Mouse (Mus musculus): Measurements from ENCODE around the gene Plxna1. TPM values are rescaled to one million over a fixed set of nuclear protein-coding genes. Genes with fewer than 3 reads are reported as not detected.
A peak's percentile ranks its signal among the peaks of the same experiment; 100 is the strongest.

Gene Plxna1
- polyA plus RNA-seq, 1 experiment, result 42.8 TPM

DNA sequence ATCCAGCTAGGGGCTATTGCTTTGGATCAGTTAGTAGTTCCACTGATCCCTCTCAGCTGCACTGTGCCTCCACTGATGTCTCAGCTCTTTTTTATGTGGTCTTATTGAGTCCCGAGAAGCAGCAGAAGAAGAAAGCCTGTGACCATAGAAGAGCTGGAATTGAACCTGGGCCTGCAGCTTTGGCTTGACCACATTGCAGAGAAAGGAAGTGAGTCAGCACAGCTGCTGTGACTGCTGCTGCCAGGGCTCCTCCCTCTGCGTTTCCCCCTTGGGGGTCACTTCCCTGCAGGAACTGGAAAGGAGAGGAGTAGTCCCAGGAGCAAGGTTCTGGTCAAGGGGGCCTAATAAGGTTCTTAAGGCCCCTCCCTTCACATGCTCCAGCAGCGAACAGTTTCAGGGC lies 1.9 kb upstream of the Plxna1 start:
- H3K27ac ChIP-seq (ENCODE audit: insufficient read depth, low read length), result no peak overlapping the region
- H3K4me1 ChIP-seq (ENCODE audit: control insufficient read depth, insufficient read depth, low read length), result peaks cover 9% of the 10 kb centered on the region
- H3K4me3 ChIP-seq (ENCODE audit: insufficient read depth, low read length), result no peak overlapping the region
- no peak for TF ChIP-seq POLR2A (IDR thresholded peaks at IDR 0.05; ENCODE audit: extremely low read depth, insufficient read depth, low read length)
- no peak for TF ChIP-seq CTCF (IDR thresholded peaks at IDR 0.05; ENCODE audit: extremely low read depth, insufficient read depth, low read length)

DNA sequence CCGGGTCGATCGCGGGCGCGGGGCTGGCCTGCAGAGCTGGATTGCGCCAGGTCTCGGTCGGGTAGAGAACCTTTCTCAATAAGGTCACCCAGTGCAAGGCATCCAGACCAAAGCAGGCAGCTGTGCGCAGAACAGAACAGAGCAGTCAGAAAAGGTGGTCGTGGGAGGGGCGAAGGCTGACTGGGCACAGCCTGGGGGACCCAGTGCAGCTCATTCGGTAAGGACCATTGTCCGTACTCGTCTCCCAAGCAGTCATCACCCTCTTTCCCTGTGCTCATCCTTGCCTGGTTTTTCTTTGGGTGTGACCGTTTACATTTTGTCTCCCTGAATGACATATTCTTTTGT lies 659 bp upstream of the Plxna1 start:
- no peak for TF ChIP-seq CTCF (IDR thresholded peaks at IDR 0.05; ENCODE audit: extremely low read depth, insufficient read depth, low read length)
- TF ChIP-seq POLR2A (IDR thresholded peaks at IDR 0.05; ENCODE audit: extremely low read depth, insufficient read depth, low read length), result no peak
- Histone ChIP-seq H3K4me1 (ENCODE audit: control insufficient read depth, insufficient read depth, low read length) (peaks cover 9% of the 10 kb centered on the region), H3K27ac (ENCODE audit: insufficient read depth, low read length) (no peak overlapping the region), H3K4me3 (ENCODE audit: insufficient read depth, low read length) (peak overlapping the region; percentile 38)

DNA sequence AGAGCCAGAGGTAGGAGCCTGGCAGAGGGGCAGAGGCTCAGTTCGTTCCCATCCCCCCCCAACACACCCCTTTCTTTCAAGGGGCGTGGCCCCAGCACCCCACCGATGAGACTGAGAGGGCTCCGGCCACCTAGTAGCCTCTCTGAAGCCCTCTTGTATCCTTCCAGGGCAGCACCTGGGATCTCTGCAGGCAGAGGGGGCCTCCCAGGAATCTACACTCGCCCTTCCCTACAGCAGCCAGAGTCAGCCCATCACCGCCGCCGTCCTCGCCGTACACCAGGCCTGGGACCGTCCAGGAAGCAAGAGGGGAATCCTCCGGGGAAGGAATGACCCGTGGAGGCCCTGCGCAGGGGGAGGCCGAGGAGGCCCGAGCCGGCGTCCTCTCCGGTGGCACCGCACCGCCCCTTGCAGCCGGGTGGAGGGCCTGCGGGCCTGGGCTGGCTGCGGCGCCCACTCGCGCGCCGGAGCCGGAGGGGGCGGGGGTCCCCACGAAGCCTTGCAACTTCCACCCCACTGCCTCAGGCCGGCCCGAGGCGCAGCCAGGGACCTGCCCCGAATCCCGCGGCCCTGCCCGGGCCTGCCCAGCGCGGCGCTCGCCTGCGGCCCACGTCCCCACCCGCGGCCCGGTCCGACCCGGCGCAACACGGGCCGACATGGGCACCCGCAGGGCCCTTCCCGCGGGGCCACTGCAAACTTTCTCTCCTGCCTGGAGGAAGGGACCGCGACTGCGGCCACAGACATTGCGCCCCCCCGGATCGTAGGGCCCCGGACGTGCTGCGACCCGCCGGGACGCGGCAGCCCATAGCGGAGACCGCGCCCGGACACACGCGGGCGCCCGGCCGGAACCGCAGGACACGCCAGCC lies 771 bp downstream of the Plxna1 start:
- Histone ChIP-seq H3K4me1 (ENCODE audit: control insufficient read depth, insufficient read depth, low read length) (peaks cover 9% of the 10 kb centered on the region), H3K27ac (ENCODE audit: insufficient read depth, low read length) (peak overlapping the region; percentile 50; the same call in 1 of the 2 replicates), H3K4me3 (ENCODE audit: insufficient read depth, low read length) (peak overlapping the region; percentile 38)
- TF ChIP-seq CTCF (IDR thresholded peaks at IDR 0.05; ENCODE audit: extremely low read depth, insufficient read depth, low read length) (no peak), POLR2A (IDR thresholded peaks at IDR 0.05; ENCODE audit: extremely low read depth, insufficient read depth, low read length) (no peak)

DNA sequence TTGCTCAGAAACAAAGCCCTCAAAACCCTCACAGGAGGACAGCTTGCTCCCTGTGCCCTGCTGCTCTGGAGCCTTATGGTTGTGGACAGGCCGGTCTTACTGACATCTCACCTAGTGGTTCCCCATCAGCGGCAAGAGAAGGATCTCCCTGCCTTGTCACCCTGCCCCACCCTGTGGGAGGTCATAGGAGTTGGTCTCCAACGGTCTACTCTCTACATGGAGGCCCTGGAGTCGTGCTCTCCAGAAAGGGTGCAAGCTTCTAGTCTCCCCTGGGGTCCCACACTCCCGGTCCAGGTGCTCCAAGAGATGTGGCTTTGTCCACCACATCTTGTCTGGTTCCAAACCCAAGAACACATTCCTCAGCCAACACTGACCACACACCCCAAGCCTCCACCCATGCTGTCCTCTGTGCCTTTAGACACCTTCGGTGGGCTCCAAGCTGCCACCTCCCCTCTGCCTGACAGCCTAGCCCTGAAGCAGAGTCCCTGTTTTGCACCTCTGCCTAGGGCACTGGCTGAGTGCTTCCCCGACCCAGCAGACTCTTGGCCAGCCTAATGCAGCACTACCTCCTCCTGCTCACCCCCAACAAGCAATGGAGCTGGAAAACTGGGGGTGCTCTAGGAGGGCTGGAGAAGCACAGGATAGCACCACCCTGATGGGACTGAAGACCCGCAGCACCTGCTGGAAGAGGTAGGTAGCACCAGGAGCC lies 1.6 kb downstream of the Plxna1 start:
- no peak overlapping the region for H3K27ac ChIP-seq (ENCODE audit: insufficient read depth, low read length)
- peak overlapping the region; percentile 38 for H3K4me3 ChIP-seq (ENCODE audit: insufficient read depth, low read length)
- H3K4me1 ChIP-seq (ENCODE audit: control insufficient read depth, insufficient read depth, low read length), result peaks cover 10% of the 10 kb centered on the region
- TF ChIP-seq POLR2A (IDR thresholded peaks at IDR 0.05; ENCODE audit: extremely low read depth, insufficient read depth, low read length) (no peak), CTCF (IDR thresholded peaks at IDR 0.05; ENCODE audit: extremely low read depth, insufficient read depth, low read length) (no peak)

DNA sequence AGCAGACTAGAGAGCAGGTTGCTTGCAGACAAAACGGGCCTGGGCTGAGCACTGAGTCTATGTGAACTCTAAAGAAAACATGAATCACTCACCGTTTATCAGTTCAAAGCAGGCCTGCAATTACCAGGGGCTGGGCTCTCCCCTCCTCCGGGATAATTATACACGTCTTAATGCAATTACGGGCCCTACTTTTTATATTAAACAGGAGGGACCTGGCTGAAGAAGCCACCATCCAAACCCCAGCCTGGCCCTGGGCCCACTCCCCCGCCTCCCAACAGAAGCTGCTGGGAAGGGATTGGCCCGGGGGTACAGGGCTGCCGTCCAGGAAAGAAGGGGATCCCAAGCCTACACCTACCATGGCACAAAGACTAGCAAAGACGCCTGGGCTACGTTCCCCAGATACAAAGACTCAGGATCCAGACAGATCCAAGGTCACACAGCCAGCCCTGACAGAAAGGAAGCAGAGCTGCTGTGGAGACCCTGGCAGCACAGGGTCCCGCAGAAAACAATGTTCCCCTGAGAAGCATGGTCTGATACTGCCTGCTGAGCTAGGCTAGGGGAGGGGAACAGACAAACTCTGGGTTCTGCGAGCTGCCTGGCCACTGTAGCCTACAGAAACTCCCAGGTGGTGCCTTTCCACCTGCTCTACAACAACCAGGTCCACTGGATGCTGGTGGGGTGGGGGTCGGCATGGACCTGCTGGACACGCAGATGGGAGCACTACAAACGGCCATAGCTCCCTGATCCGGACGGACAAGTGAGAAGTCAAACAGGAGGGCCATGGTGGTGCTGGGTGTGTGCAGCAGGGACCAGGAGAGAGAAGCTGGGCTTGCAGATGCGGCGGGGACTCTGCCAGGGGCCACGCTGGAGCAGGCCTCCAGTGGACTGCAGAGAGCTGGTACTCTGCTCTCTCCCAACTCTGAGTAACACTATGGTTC lies 2.4 kb downstream of the Plxna1 start:
- no peak for TF ChIP-seq POLR2A (IDR thresholded peaks at IDR 0.05; ENCODE audit: extremely low read depth, insufficient read depth, low read length)
- Histone ChIP-seq H3K27ac (ENCODE audit: insufficient read depth, low read length) (no peak overlapping the region), H3K4me1 (ENCODE audit: control insufficient read depth, insufficient read depth, low read length) (peaks cover 12% of the 10 kb centered on the region), H3K4me3 (ENCODE audit: insufficient read depth, low read length) (peak overlapping the region; percentile 38; the same call in 1 of the 2 replicates)

DNA sequence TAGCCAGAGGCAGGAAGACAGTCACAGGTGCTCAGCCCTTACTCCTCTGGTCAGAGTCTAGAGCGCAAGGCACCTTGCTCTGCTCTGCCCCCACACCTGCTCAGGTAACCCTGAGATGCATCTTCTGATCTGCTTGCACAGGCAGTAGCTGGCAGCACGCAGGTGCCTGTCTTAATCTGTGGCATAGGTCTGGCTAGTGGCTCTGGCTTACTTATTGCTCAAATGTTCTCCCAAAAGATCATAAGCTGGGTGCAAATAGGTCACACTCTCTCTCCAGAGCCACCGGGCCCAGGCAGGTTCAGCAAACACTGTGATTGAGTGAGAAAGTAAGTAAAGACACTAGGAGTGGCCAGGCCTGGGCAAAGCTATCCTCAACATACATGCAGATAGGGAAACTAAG lies 3.2 kb downstream of the Plxna1 start:
- TF ChIP-seq CTCF (IDR thresholded peaks at IDR 0.05; ENCODE audit: extremely low read depth, insufficient read depth, low read length) (no peak), POLR2A (IDR thresholded peaks at IDR 0.05; ENCODE audit: extremely low read depth, insufficient read depth, low read length) (no peak)
- H3K4me3 ChIP-seq (ENCODE audit: insufficient read depth, low read length), result no peak overlapping the region
- H3K27ac ChIP-seq (ENCODE audit: insufficient read depth, low read length), result no peak overlapping the region
- H3K4me1 ChIP-seq (ENCODE audit: control insufficient read depth, insufficient read depth, low read length), result peaks cover 13% of the 10 kb centered on the region

DNA sequence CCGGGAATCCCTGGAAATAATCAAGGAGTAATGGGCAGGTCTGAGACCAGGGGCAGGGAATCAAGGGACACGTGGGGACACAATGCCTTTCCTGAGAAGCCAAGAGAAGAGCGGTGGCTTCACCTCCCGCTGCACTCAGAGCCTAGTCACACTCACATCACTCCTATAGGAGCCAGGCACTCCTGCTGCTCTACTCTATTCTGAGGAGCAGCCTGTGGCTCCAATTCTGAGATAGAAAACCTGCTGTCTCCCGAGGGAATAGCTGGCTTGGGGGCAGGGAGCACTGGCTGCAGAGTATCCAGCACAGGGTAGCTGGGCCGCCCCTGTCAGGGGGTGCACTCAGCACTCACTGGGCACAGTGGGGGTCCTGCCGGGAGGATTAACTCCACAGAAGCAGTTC lies 6.8 kb downstream of the Plxna1 start:
- no peak overlapping the region for H3K4me3 ChIP-seq (ENCODE audit: insufficient read depth, low read length)
- peaks cover 13% of the 10 kb centered on the region for H3K4me1 ChIP-seq (ENCODE audit: control insufficient read depth, insufficient read depth, low read length)
- no peak for TF ChIP-seq CTCF (IDR thresholded peaks at IDR 0.05; ENCODE audit: extremely low read depth, insufficient read depth, low read length)
- TF ChIP-seq POLR2A (IDR thresholded peaks at IDR 0.05; ENCODE audit: extremely low read depth, insufficient read depth, low read length), result no peak
- H3K27ac ChIP-seq (ENCODE audit: insufficient read depth, low read length), result no peak overlapping the region

DNA sequence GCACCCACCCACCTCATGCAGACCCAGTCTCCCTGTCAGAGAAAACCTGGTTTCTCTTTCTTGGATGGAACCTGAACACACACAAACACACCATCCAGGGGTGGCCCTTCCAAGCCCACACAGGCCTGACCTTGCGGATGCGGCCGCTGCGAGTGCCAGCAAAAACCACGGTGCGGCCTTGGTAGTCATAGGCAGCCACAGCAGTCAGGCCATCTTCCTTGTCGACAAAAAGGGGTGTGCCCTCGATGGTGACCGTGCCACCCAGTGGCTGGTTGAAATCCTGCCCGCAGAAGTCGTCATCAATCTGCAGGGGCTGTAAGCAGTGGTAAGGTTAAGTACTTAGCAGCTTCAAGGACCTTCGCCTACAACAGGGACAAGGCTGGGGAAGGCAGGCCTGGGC lies 7.7 kb downstream of the Plxna1 start:
- Histone ChIP-seq H3K27ac (ENCODE audit: insufficient read depth, low read length) (no peak overlapping the region), H3K4me1 (ENCODE audit: control insufficient read depth, insufficient read depth, low read length) (peaks cover 7% of the 10 kb centered on the region), H3K4me3 (ENCODE audit: insufficient read depth, low read length) (no peak overlapping the region)
- TF ChIP-seq CTCF (IDR thresholded peaks at IDR 0.05; ENCODE audit: extremely low read depth, insufficient read depth, low read length) (no peak), POLR2A (IDR thresholded peaks at IDR 0.05; ENCODE audit: extremely low read depth, insufficient read depth, low read length) (no peak)

DNA sequence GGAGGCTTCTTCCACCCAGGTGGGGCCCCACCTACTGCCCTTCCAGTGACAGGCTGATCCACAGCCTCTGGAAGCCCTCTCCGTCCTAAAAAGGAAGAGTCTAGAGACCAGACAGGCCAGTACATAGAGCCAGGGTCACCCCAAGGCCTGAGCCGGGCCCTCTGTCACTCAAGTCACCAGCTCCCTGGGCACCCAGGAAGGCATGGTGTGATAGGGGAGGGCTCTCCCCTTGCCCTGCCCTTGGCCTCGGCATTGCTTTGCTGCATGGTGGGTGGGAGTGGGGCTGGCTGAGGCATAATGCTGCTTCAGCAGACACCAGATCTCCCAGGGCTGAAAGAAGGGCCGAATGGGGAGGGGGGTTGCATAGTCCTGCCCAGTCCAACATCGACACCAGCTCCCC lies 8.3 kb downstream of the Plxna1 start:
- H3K27ac ChIP-seq (ENCODE audit: insufficient read depth, low read length), result no peak overlapping the region
- no peak overlapping the region for H3K4me3 ChIP-seq (ENCODE audit: insufficient read depth, low read length)
- no peak for TF ChIP-seq POLR2A (IDR thresholded peaks at IDR 0.05; ENCODE audit: extremely low read depth, insufficient read depth, low read length)
- TF ChIP-seq CTCF (IDR thresholded peaks at IDR 0.05; ENCODE audit: extremely low read depth, insufficient read depth, low read length), result no peak
- peaks cover 7% of the 10 kb centered on the region for H3K4me1 ChIP-seq (ENCODE audit: control insufficient read depth, insufficient read depth, low read length)
